Mouse (Mus musculus) small intestine, adult 2 months (tissue): ENCODE results near the gene Trabd2b.

Source experiments
- CTCF ChIP-seq: fragments of 200-500 bp; IDR thresholded peaks from 2 replicates; pipeline ENCODE4 v1.5.1; 2012; ENCODE audit warnings: low read depth, mild to moderate bottlenecking, control low read depth, inconsistent platforms, low read length, moderate library complexity, mixed read lengths; ENCODE audit not compliant: insufficient replicate concordance, insufficient read length; ENCODE audit errors: extremely low read depth
- POLR2A ChIP-seq: fragments of 200-500 bp; IDR thresholded peaks from 2 replicates; pipeline ENCODE4 v1.6.1; 2012; ENCODE audit warnings: low read depth, mild to moderate bottlenecking, control low read depth, inconsistent platforms, low read length, moderate library complexity

DNA sequence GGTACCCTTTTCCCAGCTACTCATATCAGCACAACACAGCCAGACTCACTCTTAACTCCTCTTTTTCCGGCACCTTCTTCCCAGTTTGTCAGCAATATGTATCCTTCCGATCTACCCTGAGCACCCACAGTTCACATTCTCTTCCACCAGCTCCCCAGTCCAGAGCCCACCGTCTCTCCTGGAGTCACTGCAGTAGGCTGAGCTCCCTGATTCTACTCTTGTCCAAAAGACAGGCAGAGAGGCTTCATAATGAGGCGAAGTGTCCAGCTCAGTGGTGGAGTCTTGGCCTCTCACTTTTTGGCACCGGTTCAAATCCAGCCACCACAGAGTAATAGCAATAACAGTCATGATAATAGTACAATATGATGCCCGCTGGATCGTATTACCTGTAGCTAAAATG, 133.5 kb downstream of the Trabd2b start:
- TF ChIP-seq CTCF, result no peak
- TF ChIP-seq POLR2A, result no peak
